Mouse (Mus musculus) spleen, postnatal 14 days (tissue): ENCODE results near the gene Gpr153.
A peak's percentile ranks its signal among the peaks of the same experiment; 100 is the strongest.

Experiments
- DNase-seq, 2 experiments: peaks; one replicate each; pipeline ENCODE4 v3.0.0; 2021 to 2022; ENCODE audit warnings: low spot score in 2 of 2

Gpr153 gene

GRCm38 (mm10) chr4:152315498-152316213 is 41.6 kb downstream of the Gpr153 start:
- DNase-seq = no peak

- DNase-seq = no peak
Measured at GRCm38 (mm10) chr4:152317631-152318033, 43.6 kb downstream of the Gpr153 start.

DNA sequence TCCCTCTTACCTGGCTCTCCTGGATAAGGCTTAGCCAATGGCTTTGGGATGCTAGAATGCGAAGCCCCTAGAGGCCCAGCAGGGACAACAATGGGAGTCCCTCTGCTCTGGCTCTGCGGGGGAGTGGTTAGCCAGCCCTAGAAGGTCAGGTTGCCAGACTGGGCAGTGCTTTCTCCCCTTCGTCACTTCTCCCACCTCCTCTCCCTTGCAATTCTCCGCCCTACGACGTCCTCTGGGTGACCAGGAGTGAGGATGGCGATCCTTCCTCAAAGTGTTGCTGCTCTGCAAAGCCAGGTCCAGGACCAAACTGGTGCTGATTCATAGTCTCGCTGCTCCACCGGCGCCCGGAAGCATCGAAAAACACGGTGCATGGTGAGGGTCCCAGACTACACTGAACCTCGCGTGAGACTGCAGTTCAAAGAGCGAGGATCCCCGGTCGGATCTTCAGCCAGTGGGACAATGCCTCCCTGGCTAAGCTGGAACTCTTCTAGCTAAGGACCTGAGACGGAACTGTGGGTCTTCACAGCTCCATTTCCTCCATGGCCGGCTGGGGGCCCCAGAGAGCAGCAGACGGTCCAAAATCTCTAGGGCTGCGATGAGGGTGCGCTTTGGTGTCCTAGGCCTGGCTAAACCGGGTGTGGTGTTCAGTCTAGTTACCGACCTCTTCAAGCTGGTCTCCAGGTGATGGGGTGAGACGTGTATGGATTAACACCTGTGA is 44.6 kb downstream of the Gpr153 start, which contains the start of gene Rnf207:
Gene Rnf207 (minus strand): TSS at position 477 of the 718 bp plus-strand sequence.
- peak in 1 of 2 experiments; percentile 36 for DNase-seq

GRCm38 (mm10) chr4:152321464-152321863 is 47.4 kb downstream of the Gpr153 start:
- DNase-seq = no peak

GRCm38 (mm10) chr4:152324641-152325562 is 50.9 kb downstream of the Gpr153 start:
- DNase-seq = no peak

DNA sequence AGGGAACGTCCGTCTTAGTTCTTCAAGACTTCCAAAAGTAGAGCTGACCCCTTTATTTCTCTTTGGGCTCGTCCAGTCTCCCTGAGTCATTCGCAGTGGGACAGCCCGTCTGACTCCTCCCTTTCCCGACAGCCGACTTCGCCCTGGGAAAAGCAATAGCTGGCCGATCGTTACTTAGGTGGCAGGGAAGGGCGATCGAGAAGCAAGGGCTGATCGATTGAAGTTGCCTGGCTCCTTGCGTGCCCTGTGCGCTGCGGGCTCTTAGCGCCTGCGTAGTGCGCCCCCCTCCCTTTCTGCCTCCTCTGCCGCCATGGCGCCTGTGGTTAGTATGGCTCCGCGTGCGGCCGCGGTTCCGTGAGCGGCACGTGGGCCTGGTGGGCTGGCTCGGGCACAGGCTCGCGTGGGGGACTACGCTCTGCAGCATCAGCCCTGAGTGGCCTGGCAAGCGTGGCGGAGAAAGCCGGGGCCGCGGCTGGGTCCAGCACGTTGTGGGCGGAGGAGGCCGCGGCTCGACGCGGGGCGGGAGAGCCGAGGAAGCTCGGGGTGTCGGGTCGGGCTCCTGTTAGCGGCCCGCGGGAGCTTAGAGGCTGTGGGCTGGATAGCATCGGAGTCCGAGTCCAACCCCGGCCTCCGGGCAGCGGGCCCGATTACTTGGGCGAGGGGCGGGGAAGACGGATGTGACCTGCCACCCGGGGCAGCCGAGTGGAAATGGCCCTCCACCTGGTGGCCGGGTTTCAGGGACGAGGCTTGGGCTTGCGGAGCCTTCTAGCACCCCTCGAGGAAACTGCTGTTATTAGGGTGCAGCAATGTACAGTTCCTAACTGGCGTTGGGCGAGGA is 51.8 kb downstream of the Gpr153 start, which contains the start of gene Rpl22:
Gene Rpl22 (plus strand): TSS at position 169 of the 838 bp plus-strand sequence.
- DNase-seq = peak; percentile 78 to 81

DNA sequence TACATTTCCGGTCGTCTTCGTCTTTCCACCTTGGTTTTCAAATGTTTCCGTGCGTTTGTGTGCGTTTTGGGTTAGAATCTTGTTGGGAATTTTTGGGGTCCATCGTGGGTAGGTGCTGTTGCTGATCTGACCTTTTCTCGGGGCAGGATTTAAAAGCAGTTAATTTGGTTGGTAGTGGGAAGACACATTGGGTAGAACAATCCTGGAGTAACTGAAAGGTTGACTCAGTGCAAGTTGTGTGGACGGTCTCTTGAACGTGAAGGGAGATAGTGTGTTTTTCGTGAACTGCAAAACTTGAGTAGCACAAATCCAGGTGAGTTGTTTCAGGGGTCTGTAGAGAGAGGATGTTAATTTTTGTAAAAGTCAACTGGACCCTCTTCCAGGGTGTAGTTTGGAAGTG is 52.5 kb downstream of the Gpr153 start:
- DNase-seq = no peak

DNA sequence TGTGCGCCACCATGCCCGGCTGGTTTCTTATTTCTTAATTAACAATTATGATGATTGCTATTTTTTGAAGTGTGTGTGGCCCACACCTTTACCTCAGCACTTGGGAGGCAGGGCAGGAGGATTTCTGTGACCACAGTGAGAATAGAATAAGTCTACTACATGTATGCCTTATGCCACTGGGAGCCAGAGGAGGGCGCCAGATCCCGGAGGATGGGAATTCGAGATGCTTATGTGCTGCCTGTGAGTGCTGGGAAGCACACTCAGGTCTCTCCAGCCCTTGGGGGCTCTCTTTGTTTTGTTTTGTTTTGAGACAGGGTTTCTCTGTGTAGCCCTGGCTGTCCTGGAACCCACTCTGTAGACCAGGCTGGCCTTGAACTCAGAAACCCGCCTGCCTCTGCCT is 54.7 kb downstream of the Gpr153 start:
- DNase-seq = peak in 1 of 2 experiments; percentile 45

DNA sequence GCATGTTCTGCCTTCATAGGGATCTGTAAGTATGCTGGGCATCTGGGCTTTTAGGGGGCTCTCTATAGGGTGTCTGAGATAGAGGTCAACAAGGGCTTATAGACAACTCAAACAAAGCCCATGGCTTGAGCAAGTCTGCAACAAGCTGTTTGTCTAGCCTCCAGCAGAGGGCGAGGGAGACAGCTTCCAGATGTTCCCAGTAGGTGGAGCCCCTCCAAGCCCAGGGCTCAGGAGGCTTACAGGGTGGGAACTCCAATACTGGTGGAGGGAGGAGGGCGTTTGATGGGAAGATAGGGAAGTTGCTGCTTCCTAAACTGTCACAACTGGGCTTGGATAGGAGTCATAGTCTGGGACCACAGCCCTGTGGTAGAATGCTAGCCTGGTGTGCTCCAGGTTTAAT is 58.9 kb downstream of the Gpr153 start:
- DNase-seq = peak in 1 of 2 experiments; percentile 47

DNA sequence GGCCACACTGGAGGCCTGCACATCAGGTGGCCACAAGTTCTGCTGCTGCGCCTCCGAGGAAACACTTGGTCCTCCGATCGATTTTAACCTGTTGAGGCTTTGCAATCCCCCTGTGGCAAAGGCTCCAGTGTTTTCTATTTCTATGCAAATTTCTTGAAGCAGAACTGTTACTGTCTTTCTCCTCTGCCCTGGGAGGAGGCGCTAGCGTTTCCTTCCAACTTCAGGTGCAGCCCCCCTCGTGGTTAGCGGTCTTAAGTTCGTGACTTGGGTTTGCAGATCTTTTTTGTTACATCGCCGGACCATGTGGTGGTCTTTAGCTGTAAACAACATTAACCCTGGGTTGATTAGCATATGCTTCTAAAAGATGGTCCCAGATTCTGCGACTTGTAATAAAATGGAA is 59.6 kb downstream of the Gpr153 start:
- no peak for DNase-seq
